Mouse (Mus musculus): Measurements from ENCODE around the gene Hivep3. TPM values are rescaled to one million over a fixed set of nuclear protein-coding genes. Genes with fewer than 3 reads are reported as not detected.

The Hivep3 gene
- polyA plus RNA-seq, 1 experiment from 2014 or later, result 8.2 TPM

DNA sequence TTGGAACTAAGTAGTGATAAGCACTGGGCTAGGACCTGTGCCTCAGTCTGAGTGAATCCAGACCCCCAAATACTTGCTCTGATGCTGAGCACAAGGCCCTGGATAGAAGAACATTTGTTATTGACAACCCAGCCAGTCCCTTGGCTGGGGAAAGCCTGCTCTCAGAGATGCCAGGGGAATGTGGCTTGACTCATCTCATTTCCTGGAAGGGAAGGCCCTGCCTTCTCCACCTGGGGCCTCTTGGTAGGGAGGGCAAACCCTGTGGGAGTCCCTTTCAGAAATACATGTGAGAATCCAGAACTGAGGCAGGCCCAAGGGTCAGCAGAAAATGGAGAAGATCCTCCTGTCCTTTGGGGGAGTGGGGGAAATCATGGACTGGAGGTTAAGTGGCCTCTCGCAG, 294.1 kb downstream of the Hivep3 start:
- Histone ChIP-seq H3K4me3 (ENCODE audit: low read depth, low read length) (no peak overlapping the region), H3K27ac (replicated peaks; ENCODE audit: low read depth, low read length) (no peak overlapping the region), H3K27me3 (replicated peaks; ENCODE audit: control insufficient read depth, insufficient read depth, low read length) (peaks cover 19% of the 10 kb centered on the region), H3K9ac (ENCODE audit: low read depth, low read length) (no peak overlapping the region), H3K4me2 (ENCODE audit: low read depth, low read length) (no peak overlapping the region), H3K36me3 (ENCODE audit: control insufficient read depth, insufficient read depth, low read length) (no peaks in the 10 kb centered on the region), H3K4me1 (ENCODE audit: control insufficient read depth, insufficient read depth, low read length) (peaks cover 6% of the 10 kb centered on the region; the same call in 1 of the 2 replicates), H3K9me3 (ENCODE audit: control insufficient read depth, low read length) (no peaks in the 10 kb centered on the region)
- 95% methylated on average over 1 of the region's 1 CpGs for WGBS
- no peak for DNase-seq (ENCODE audit: low spot score)
- ATAC-seq (ENCODE audit: low read depth), result no peak

DNA sequence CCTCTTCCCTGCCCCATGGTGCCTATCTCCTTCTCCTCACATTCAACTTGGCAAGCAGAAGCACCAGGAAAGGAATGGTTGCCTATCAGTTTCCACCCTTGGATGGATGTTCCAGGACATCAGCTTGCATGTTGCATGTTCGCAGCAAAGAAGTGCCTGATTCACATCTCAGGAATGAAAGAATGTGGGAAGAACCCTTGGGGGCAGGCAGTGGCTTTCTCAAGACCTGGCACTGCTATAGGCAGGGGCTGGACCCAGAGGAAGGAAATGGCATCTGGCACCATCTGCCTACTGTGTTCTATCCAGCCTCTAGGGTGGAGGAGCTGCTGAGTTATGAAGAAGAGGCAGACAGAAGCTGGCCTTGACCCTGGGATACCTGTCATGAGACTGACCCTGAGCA, 296.4 kb downstream of the Hivep3 start:
- H3K27ac ChIP-seq (replicated peaks; ENCODE audit: low read depth, low read length), result no peak overlapping the region
- H3K4me1 ChIP-seq (ENCODE audit: control insufficient read depth, insufficient read depth, low read length), result peaks cover 7% of the 10 kb centered on the region
- no peak overlapping the region for H3K9ac ChIP-seq (ENCODE audit: low read depth, low read length)
- WGBS, result 78% methylated on average over 1 of the region's 1 CpGs
- no peak overlapping the region for H3K4me3 ChIP-seq (ENCODE audit: low read depth, low read length)
- no peak for ATAC-seq (ENCODE audit: low read depth)
- peaks cover 41% of the 10 kb centered on the region for H3K27me3 ChIP-seq (replicated peaks; ENCODE audit: control insufficient read depth, insufficient read depth, low read length)
- H3K4me2 ChIP-seq (ENCODE audit: low read depth, low read length), result no peak overlapping the region
- no peaks in the 10 kb centered on the region for H3K9me3 ChIP-seq (ENCODE audit: control insufficient read depth, low read length)
- DNase-seq (ENCODE audit: low spot score), result no peak
- no peaks in the 10 kb centered on the region for H3K36me3 ChIP-seq (ENCODE audit: control insufficient read depth, insufficient read depth, low read length)

DNA sequence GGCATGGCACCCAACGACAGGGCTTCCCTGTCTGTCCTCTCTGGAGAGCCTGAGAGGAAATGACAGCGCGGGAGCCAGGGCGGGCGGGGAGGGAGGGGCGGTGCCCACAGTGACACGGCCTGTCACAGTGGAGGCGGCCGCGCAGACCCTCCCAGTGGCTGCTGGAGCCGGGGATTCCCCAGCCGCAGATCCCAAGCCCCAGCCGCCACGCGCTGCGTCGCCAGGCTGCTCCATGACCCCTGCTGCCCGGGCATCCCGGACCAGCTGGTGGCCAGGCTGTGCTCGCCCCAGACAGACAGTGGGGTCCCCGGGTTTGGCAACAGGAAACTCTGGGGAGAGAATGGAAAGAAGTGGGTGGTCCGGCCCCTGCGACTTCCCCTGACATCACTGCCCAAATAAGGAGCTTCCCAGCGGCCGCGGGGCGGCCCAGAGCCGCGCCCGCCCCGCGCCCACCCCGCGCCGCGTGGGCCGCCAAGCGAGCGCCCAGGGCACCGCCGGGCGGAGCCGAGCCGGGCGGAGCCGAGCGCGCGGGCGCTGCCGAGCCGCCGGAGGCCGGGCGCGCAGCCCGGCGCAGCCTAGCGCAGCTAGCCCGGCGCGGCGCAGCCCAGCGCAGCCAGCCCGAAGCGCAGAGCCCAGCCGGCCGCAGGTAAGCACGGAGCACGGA, 298.9 kb downstream of the Hivep3 start:
- ATAC-seq (ENCODE audit: low read depth) (peak; percentile 87), DNase-seq (ENCODE audit: low spot score) (peak; percentile 74)
- H3K4me1 ChIP-seq (ENCODE audit: control insufficient read depth, insufficient read depth, low read length), result peaks cover 7% of the 10 kb centered on the region
- H3K9ac ChIP-seq (ENCODE audit: low read depth, low read length), result peak overlapping the region; percentile 67
- H3K4me3 ChIP-seq (ENCODE audit: low read depth, low read length), result peak overlapping the region; percentile 56
- 0% methylated on average over 46 of the region's 70 CpGs for WGBS
- no peaks in the 10 kb centered on the region for H3K9me3 ChIP-seq (ENCODE audit: control insufficient read depth, low read length)
- peaks cover 58% of the 10 kb centered on the region for H3K27me3 ChIP-seq (replicated peaks; ENCODE audit: control insufficient read depth, insufficient read depth, low read length)
- no peak overlapping the region; the same call in 1 of the 2 replicates for H3K27ac ChIP-seq (replicated peaks; ENCODE audit: low read depth, low read length)
- H3K4me2 ChIP-seq (ENCODE audit: low read depth, low read length), result peak overlapping the region; percentile 98
- H3K36me3 ChIP-seq (ENCODE audit: control insufficient read depth, insufficient read depth, low read length), result no peaks in the 10 kb centered on the region

DNA sequence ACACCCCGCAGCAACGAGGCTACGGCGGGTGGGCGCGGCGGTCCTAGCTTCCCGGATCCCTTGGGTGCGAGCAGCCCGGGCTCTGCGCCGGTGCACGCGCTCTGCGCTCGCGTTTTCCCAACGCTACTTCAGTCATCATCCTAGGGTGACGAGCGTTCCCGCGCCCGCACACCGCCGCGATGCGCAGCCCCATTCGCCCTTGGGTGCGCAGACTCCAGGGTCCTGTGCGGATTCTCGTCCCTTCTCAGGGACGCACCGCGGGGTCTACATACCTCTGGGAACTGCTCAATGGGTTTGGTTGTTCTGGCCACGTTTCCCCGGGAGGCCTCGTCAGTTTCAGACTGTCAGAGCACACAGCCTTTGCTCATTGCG, 299.4 kb downstream of the Hivep3 start:
- no peak overlapping the region for H3K27ac ChIP-seq (replicated peaks; ENCODE audit: low read depth, low read length)
- no peaks in the 10 kb centered on the region for H3K36me3 ChIP-seq (ENCODE audit: control insufficient read depth, insufficient read depth, low read length)
- peak overlapping the region; percentile 56 for H3K4me3 ChIP-seq (ENCODE audit: low read depth, low read length)
- DNase-seq (ENCODE audit: low spot score), result no peak
- peaks cover 56% of the 10 kb centered on the region for H3K27me3 ChIP-seq (replicated peaks; ENCODE audit: control insufficient read depth, insufficient read depth, low read length)
- peak; percentile 20 for ATAC-seq (ENCODE audit: low read depth)
- peaks cover 7% of the 10 kb centered on the region for H3K4me1 ChIP-seq (ENCODE audit: control insufficient read depth, insufficient read depth, low read length)
- H3K9me3 ChIP-seq (ENCODE audit: control insufficient read depth, low read length), result no peaks in the 10 kb centered on the region
- WGBS, result under 1% methylated on average over 17 of the region's 38 CpGs
- peak overlapping the region; percentile 67 for H3K9ac ChIP-seq (ENCODE audit: low read depth, low read length)
- H3K4me2 ChIP-seq (ENCODE audit: low read depth, low read length), result peak overlapping the region; percentile 98

DNA sequence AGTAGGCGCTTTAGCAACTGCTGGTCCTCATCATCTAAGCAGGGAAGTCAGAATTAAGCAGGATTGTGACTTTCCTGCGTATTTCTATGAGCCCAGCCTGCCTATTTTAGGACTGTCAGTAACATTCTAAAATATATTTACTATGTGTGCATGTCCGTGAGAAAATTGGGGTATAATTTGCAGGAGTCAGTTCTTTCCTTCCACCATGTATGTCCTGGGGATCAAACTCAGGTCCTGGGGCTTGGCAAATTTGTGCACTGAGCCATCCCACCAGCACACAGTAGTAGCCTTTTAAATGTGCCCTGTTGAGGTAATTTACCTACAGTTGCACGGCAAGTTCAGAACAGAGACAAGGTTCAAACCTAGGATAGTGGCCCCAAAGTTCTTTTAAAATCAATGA, 302.7 kb downstream of the Hivep3 start:
- 82% methylated on average over 4 of the region's 4 CpGs for WGBS
- no peak for ATAC-seq (ENCODE audit: low read depth)
- H3K27ac ChIP-seq (replicated peaks; ENCODE audit: low read depth, low read length), result no peak overlapping the region

DNA sequence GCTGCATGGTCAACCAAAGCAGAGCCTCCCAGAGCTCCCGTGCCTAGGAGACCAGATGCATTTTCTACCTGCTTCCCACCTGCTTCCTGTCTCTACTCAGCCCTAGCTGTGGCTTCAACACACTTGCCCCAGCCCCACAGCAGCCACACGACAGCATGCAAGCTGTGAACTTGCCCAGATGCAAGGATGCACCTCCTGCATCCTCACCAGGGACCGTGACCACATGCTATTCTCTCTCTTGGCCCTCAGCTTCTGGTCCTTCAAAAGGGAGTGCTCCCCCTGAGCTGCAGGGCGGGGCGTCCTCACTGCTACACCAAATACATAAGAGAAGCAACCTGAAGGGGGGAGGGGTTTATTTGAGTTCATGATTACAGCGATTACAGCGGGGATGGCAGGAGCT, 303.4 kb downstream of the Hivep3 start:
- Histone ChIP-seq H3K9me3 (ENCODE audit: control insufficient read depth, low read length) (no peaks in the 10 kb centered on the region), H3K9ac (ENCODE audit: low read depth, low read length) (no peak overlapping the region), H3K27ac (replicated peaks; ENCODE audit: low read depth, low read length) (no peak overlapping the region), H3K4me1 (ENCODE audit: control insufficient read depth, insufficient read depth, low read length) (peaks cover 7% of the 10 kb centered on the region), H3K27me3 (replicated peaks; ENCODE audit: control insufficient read depth, insufficient read depth, low read length) (peaks cover 44% of the 10 kb centered on the region), H3K4me3 (ENCODE audit: low read depth, low read length) (no peak overlapping the region), H3K36me3 (ENCODE audit: control insufficient read depth, insufficient read depth, low read length) (no peaks in the 10 kb centered on the region), H3K4me2 (ENCODE audit: low read depth, low read length) (no peak overlapping the region)
- ATAC-seq (ENCODE audit: low read depth) (no peak; the same call in 1 of the 2 replicates), DNase-seq (ENCODE audit: low spot score) (no peak)
- WGBS, result 37% methylated on average over 7 of the region's 7 CpGs

More for the DNA sequence above, 302.7 kb downstream of the Hivep3 start:
- no peak for DNase-seq (ENCODE audit: low spot score)
- Histone ChIP-seq H3K27me3 (replicated peaks; ENCODE audit: control insufficient read depth, insufficient read depth, low read length) (peaks cover 47% of the 10 kb centered on the region), H3K36me3 (ENCODE audit: control insufficient read depth, insufficient read depth, low read length) (no peaks in the 10 kb centered on the region), H3K9me3 (ENCODE audit: control insufficient read depth, low read length) (no peaks in the 10 kb centered on the region), H3K4me1 (ENCODE audit: control insufficient read depth, insufficient read depth, low read length) (peaks cover 7% of the 10 kb centered on the region), H3K4me3 (ENCODE audit: low read depth, low read length) (no peak overlapping the region), H3K9ac (ENCODE audit: low read depth, low read length) (no peak overlapping the region), H3K4me2 (ENCODE audit: low read depth, low read length) (no peak overlapping the region)

DNA sequence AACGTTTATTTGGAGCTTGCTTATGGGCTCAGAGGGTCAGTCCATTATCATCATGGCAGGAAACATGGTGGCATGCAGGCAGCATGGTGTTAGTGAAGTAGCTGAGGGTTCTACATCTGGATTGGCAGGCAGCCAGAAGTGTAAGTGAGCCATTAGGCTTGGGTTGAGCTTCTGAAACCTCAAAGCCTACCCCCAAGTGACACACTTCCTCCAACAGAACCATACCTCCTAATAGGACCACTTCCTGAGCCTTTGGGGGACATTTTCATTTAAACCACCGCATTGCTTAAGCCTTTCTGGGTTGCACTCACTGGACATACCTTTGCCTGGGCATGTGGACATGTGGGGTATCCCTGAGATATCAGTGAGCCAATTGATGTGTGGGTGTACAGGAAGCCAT, 307.9 kb downstream of the Hivep3 start:
- Histone ChIP-seq H3K9ac (ENCODE audit: low read depth, low read length) (no peak overlapping the region), H3K27ac (replicated peaks; ENCODE audit: low read depth, low read length) (no peak overlapping the region), H3K4me2 (ENCODE audit: low read depth, low read length) (no peak overlapping the region), H3K4me1 (ENCODE audit: control insufficient read depth, insufficient read depth, low read length) (peaks cover 7% of the 10 kb centered on the region), H3K9me3 (ENCODE audit: control insufficient read depth, low read length) (no peaks in the 10 kb centered on the region), H3K27me3 (replicated peaks; ENCODE audit: control insufficient read depth, insufficient read depth, low read length) (0 out of 2 replicates have a peak, but pooled peaks cover 5% of the 10 kb centered on the region), H3K4me3 (ENCODE audit: low read depth, low read length) (no peak overlapping the region), H3K36me3 (ENCODE audit: control insufficient read depth, insufficient read depth, low read length) (no peaks in the 10 kb centered on the region)
- DNase-seq (ENCODE audit: low spot score), result no peak
- WGBS, result 66% methylated on average over 2 of the region's 2 CpGs
- ATAC-seq (ENCODE audit: low read depth), result no peak

DNA sequence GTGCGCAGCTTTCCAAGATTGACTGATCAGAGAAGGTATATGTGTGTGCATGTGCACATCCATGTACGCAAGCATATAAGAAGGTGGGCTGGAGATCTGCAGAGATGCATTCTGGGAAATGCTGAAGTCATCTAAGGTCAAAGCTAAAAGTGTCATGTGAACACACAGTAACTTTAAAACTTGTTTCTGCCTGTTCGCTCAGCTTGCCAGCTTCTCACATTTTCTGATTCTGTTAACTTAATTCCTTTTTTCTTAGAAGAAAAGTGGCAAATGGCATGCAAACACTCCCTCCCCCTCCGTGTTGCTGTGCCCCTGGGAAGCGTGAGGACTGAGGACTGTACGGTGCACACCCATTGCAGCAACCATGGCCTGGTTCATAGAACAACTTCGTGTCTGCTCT, 308.9 kb downstream of the Hivep3 start:
- H3K36me3 ChIP-seq (ENCODE audit: control insufficient read depth, insufficient read depth, low read length), result no peaks in the 10 kb centered on the region
- H3K9ac ChIP-seq (ENCODE audit: low read depth, low read length), result no peak overlapping the region
- ATAC-seq (ENCODE audit: low read depth) (no peak), DNase-seq (ENCODE audit: low spot score) (no peak)
- H3K27ac ChIP-seq (replicated peaks; ENCODE audit: low read depth, low read length), result no peak overlapping the region
- H3K9me3 ChIP-seq (ENCODE audit: control insufficient read depth, low read length), result no peaks in the 10 kb centered on the region
- WGBS, result 85% methylated on average over 7 of the region's 7 CpGs
- H3K4me2 ChIP-seq (ENCODE audit: low read depth, low read length), result no peak overlapping the region
- no peaks in the 10 kb centered on the region for H3K27me3 ChIP-seq (replicated peaks; ENCODE audit: control insufficient read depth, insufficient read depth, low read length)
- H3K4me3 ChIP-seq (ENCODE audit: low read depth, low read length), result no peak overlapping the region
- H3K4me1 ChIP-seq (ENCODE audit: control insufficient read depth, insufficient read depth, low read length), result peaks cover 7% of the 10 kb centered on the region

DNA sequence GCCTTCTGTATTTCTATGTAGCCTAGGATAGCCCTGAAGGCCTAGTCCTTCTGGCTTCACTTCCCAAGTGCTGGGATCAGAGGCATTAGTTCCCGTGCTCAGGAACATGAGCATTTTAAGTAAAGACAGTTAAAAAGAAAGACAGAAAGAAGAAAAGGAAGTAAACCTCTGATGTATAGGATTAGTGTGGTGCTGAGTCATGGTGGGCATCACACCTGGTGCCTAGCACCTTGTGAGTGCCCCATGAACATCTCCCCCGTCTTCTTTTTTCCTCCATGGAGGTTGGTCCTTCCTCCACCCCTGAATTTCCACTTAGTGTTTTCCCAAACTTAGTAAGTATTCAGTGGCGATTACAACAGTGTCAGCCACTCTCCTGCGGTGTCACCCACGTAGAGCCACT, 311.0 kb downstream of the Hivep3 start:
- H3K4me2 ChIP-seq (ENCODE audit: low read depth, low read length), result no peak overlapping the region
- H3K9ac ChIP-seq (ENCODE audit: low read depth, low read length), result no peak overlapping the region
- no peak overlapping the region for H3K4me3 ChIP-seq (ENCODE audit: low read depth, low read length)
- H3K27ac ChIP-seq (replicated peaks; ENCODE audit: low read depth, low read length), result no peak overlapping the region
- ATAC-seq (ENCODE audit: low read depth), result no peak
- WGBS, result 74% methylated on average over 5 of the region's 5 CpGs
- peaks cover 7% of the 10 kb centered on the region for H3K4me1 ChIP-seq (ENCODE audit: control insufficient read depth, insufficient read depth, low read length)
- no peaks in the 10 kb centered on the region for H3K27me3 ChIP-seq (replicated peaks; ENCODE audit: control insufficient read depth, insufficient read depth, low read length)
- H3K36me3 ChIP-seq (ENCODE audit: control insufficient read depth, insufficient read depth, low read length), result no peaks in the 10 kb centered on the region
- DNase-seq (ENCODE audit: low spot score), result no peak
- H3K9me3 ChIP-seq (ENCODE audit: control insufficient read depth, low read length), result no peaks in the 10 kb centered on the region
